Mouse (Mus musculus): Measurements from ENCODE around the gene Rhoc.

GRCm38 (mm10) chr3:104785284-104785683 is 2.9 kb upstream of the Rhoc start:
- no peak for TF ChIP-seq CTCF (IDR thresholded peaks at IDR 0.05; ENCODE audit: low read depth)
- no peak for TF ChIP-seq EP300 (optimal IDR thresholded peaks at IDR 0.05)
